Mouse (Mus musculus) thymus, adult 2 months (tissue): ENCODE results near the gene Rhbg.
A peak's percentile ranks its signal among the peaks of the same experiment; 100 is the strongest.

Source experiments
- CTCF ChIP-seq: fragments of 200-500 bp; IDR thresholded peaks from 2 replicates; pipeline ENCODE4 v1.5.1; 2012; ENCODE audit warnings: mild to moderate bottlenecking, control low read depth, low read length, moderate library complexity, borderline replicate concordance; ENCODE audit not compliant: control insufficient read depth, poor library complexity, insufficient read depth; ENCODE audit errors: extremely low read depth
- POLR2A ChIP-seq: fragments of 200-500 bp; IDR thresholded peaks from 2 replicates; pipeline ENCODE4 v1.6.1; 2012; ENCODE audit warnings: mild to moderate bottlenecking, low read length, control low read depth, moderate library complexity; ENCODE audit not compliant: control insufficient read depth, poor library complexity, insufficient read depth; ENCODE audit errors: extremely low read depth

DNA sequence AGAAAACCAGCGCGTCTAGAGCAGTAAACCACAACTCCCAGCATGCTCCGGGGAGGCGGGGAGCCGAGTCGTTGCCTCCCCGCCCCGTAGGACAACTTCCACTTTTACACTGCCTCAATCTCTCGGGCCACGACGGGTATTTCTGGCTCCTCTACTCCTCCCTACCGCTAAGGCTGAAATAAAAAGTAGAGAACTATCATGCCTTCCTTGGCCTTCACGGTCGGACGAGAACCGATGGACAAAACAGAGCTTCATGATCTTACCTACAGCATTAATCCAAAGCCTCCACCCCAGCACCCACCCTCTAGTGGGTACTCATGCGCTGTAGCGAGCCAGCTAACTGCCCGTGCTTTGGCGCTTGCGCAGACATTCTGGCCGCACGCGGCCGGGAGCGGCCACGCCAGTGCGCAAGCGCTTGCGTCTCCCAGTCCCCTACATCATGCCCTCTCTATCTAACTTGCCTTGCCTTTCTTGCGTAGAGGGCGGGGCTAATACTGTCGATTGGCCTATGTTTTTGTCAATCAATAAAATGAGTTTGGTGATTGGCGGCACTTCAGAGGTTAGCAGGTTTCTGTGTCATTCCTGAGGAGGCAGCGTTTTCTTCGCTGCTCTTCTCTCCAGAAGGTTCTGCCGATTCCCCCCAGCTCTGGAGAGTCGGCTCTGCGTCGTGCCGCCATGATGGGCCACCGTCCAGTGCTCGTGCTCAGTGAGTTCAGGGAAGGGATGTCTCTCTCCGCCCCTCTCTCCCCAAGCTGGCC, 42.2 kb upstream of the Rhbg start, which contains the start of the genes Tsacc and Cct3:
- no peak for TF ChIP-seq CTCF
- peak; percentile 65 for TF ChIP-seq POLR2A
